Mouse (Mus musculus): ENCODE measurements around the gene Hdac9. TPM values are rescaled to one million over a fixed set of nuclear protein-coding genes. Genes with fewer than 3 reads are reported as not detected.

Gene Hdac9
- polyA plus RNA-seq, 1 experiment from 2014 or later, result 3.2 TPM

DNA sequence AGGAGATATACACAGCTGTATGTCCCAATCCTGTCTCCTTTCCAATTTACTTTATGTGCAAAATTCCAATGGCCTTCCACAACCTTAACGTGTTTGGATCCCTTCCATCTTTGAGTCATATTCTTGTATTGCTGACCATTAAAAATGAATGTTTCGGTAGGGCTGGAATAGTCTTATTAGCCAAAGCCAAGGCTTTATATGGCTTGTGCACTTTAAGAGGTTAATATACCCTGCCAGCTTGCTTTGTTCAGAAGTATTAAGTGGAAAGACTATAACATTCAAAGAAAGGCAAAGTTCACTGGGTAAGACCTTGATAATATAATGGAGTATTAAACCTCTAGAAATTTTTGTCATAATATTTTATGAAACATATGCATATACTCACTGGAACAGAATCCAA lies 491.4 kb downstream of the Hdac9 start:
- Histone ChIP-seq H3K4me3 (ENCODE audit: low read length) (no peak overlapping the region), H3K4me1 (ENCODE audit: control insufficient read depth, insufficient read depth, low read length) (no peaks in the 10 kb centered on the region), H3K9ac (ENCODE audit: low read depth, low read length) (no peak overlapping the region), H3K4me2 (ENCODE audit: low read depth, low read length) (no peak overlapping the region), H3K27ac (ENCODE audit: low read length) (no peak overlapping the region), H3K9me3 (ENCODE audit: control insufficient read depth, low read length) (no peaks in the 10 kb centered on the region), H3K36me3 (ENCODE audit: control insufficient read depth, insufficient read depth, low read length) (no peaks in the 10 kb centered on the region), H3K27me3 (replicated peaks; ENCODE audit: control insufficient read depth, insufficient read depth, low read length) (no peaks in the 10 kb centered on the region)
- ATAC-seq, result no peak
- 85% methylated on average over 2 of the region's 2 CpGs for WGBS

DNA sequence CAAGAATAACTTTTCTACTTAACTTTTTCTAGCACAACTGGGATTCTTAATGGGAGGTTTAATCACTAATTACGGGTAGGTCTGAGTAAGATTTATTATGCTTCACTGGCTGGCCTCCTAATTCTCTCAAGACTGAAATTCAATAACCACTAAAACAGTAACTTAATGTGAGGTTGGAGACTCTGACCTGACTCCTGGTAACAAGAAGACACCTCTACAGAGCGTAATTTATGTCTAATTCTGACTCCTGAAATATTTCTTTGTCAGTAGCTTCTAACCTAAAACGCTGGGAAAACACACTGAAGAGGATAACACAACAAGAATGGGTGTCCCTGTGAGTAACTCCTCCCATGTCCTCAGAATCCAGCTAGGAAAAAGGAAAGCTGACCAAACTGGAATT lies 508.8 kb downstream of the Hdac9 start:
- H3K4me1 ChIP-seq (ENCODE audit: control insufficient read depth, insufficient read depth, low read length), result no peaks in the 10 kb centered on the region
- ATAC-seq, result no peak
- H3K9ac ChIP-seq (ENCODE audit: low read depth, low read length), result no peak overlapping the region
- no peak overlapping the region for H3K27ac ChIP-seq (ENCODE audit: low read length)
- H3K4me3 ChIP-seq (ENCODE audit: low read length), result no peak overlapping the region
- H3K27me3 ChIP-seq (replicated peaks; ENCODE audit: control insufficient read depth, insufficient read depth, low read length), result no peaks in the 10 kb centered on the region
- no peak overlapping the region for H3K4me2 ChIP-seq (ENCODE audit: low read depth, low read length)
- WGBS, result 66% methylated on average over 3 of the region's 3 CpGs
- no peaks in the 10 kb centered on the region for H3K9me3 ChIP-seq (ENCODE audit: control insufficient read depth, low read length)
- H3K36me3 ChIP-seq (ENCODE audit: control insufficient read depth, insufficient read depth, low read length), result no peaks in the 10 kb centered on the region

DNA sequence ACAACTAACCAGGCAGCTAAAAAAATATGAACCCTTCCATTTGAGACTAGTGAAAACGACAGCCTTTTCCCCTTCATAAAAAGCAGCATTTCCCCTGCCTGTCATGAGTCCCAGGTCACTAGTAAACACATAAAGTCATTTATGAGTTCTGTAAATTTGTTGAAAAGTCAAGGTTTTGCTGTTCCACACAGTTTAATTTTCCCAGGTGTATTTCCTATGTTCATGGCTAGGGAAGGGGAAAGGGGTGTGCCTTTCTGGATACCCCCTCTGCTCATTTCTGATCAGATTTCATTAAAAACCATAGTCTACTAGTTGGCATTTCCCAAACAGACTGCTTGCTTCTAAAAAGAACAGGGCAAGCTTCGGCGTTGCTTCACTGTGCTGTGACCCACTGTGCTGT lies 509.8 kb downstream of the Hdac9 start:
- H3K27me3 ChIP-seq (replicated peaks; ENCODE audit: control insufficient read depth, insufficient read depth, low read length), result no peaks in the 10 kb centered on the region
- 72% methylated on average over 3 of the region's 3 CpGs for WGBS
- no peak overlapping the region for H3K27ac ChIP-seq (ENCODE audit: low read length)
- H3K4me3 ChIP-seq (ENCODE audit: low read length), result no peak overlapping the region
- no peak for ATAC-seq
- H3K36me3 ChIP-seq (ENCODE audit: control insufficient read depth, insufficient read depth, low read length), result no peaks in the 10 kb centered on the region
- no peak overlapping the region for H3K4me2 ChIP-seq (ENCODE audit: low read depth, low read length)
- no peaks in the 10 kb centered on the region for H3K4me1 ChIP-seq (ENCODE audit: control insufficient read depth, insufficient read depth, low read length)
- no peak overlapping the region for H3K9ac ChIP-seq (ENCODE audit: low read depth, low read length)
- no peaks in the 10 kb centered on the region for H3K9me3 ChIP-seq (ENCODE audit: control insufficient read depth, low read length)

DNA sequence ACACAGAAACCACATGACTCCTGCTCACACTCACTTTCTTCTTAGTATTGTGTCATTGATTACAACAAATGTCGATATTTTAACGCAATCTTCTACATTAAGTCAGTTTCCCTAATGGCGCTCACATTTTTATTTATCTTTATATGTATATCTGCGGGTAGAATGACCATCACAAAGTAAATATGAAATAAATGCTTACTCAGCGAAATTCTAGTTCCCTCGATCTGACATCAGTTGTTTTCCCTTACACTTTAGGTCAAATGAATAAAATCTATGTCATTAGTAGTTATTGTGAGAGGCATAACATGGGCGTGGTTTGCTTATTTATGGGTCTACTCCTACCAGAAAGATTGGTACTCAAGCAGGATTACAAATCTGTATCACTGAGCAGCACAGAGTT lies 514.8 kb downstream of the Hdac9 start:
- Histone ChIP-seq H3K27ac (ENCODE audit: low read length) (no peak overlapping the region), H3K4me3 (ENCODE audit: low read length) (no peak overlapping the region), H3K9me3 (ENCODE audit: control insufficient read depth, low read length) (no peaks in the 10 kb centered on the region), H3K4me2 (ENCODE audit: low read depth, low read length) (no peak overlapping the region), H3K9ac (ENCODE audit: low read depth, low read length) (no peak overlapping the region), H3K4me1 (ENCODE audit: control insufficient read depth, insufficient read depth, low read length) (no peaks in the 10 kb centered on the region), H3K27me3 (replicated peaks; ENCODE audit: control insufficient read depth, insufficient read depth, low read length) (no peaks in the 10 kb centered on the region), H3K36me3 (ENCODE audit: control insufficient read depth, insufficient read depth, low read length) (no peaks in the 10 kb centered on the region)
- no peak for ATAC-seq
- 91% methylated on average over 7 of the region's 7 CpGs for WGBS

DNA sequence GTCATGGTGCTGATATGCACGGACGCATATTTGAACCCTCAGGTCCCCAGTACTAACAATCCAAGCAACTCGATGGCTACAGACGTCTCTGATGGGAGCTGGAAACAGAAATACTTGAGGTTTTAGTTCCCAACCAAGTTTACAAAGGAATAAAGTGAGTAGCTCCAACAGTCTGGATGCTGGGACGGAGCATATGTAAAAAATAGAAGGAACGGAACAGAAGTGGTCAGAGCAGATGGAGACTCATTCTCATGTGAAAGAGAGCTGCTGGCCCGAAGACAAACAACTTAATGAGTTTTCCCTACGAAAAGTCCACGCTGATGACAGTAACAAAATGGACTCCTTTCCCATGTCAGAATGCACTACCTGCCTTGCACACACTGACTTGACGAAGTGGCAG lies 518.3 kb downstream of the Hdac9 start:
- Histone ChIP-seq H3K9me3 (ENCODE audit: control insufficient read depth, low read length) (no peaks in the 10 kb centered on the region), H3K27me3 (replicated peaks; ENCODE audit: control insufficient read depth, insufficient read depth, low read length) (no peaks in the 10 kb centered on the region), H3K4me2 (ENCODE audit: low read depth, low read length) (no peak overlapping the region), H3K9ac (ENCODE audit: low read depth, low read length) (no peak overlapping the region), H3K4me3 (ENCODE audit: low read length) (no peak overlapping the region), H3K36me3 (ENCODE audit: control insufficient read depth, insufficient read depth, low read length) (no peaks in the 10 kb centered on the region), H3K27ac (ENCODE audit: low read length) (no peak overlapping the region), H3K4me1 (ENCODE audit: control insufficient read depth, insufficient read depth, low read length) (no peaks in the 10 kb centered on the region)
- 91% methylated on average over 10 of the region's 10 CpGs for WGBS
- ATAC-seq, result no peak

DNA sequence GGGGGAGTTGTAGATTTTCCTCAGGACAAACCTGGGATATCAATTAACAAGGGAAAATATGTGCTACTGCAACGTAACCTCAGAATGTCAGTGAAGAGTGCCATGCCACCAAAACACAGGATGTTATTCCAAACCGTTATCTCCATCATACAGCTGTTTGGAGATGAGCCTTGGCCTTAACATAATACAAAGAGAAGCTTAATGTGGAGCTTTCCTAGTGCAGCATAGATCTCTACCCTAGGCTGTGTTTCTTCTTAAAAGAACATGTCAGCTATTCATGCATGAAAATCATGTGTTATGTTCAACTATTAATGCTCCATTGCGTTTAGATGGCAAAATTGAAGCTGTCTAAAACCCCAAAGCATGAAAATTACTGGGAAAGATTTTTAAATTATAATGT lies 522.6 kb downstream of the Hdac9 start:
- Histone ChIP-seq H3K9me3 (ENCODE audit: control insufficient read depth, low read length) (no peaks in the 10 kb centered on the region), H3K27me3 (replicated peaks; ENCODE audit: control insufficient read depth, insufficient read depth, low read length) (no peaks in the 10 kb centered on the region), H3K4me3 (ENCODE audit: low read length) (no peak overlapping the region), H3K9ac (ENCODE audit: low read depth, low read length) (no peak overlapping the region), H3K4me1 (ENCODE audit: control insufficient read depth, insufficient read depth, low read length) (no peaks in the 10 kb centered on the region), H3K36me3 (ENCODE audit: control insufficient read depth, insufficient read depth, low read length) (no peaks in the 10 kb centered on the region), H3K27ac (ENCODE audit: low read length) (no peak overlapping the region), H3K4me2 (ENCODE audit: low read depth, low read length) (no peak overlapping the region)
- 71% methylated on average over 3 of the region's 3 CpGs for WGBS
- ATAC-seq, result no peak

GRCm38 (mm10) chr12:34379681-34380080 lies 537.2 kb downstream of the Hdac9 start:
- no peaks in the 10 kb centered on the region for H3K4me1 ChIP-seq (ENCODE audit: control insufficient read depth, insufficient read depth, low read length)
- no peaks in the 10 kb centered on the region for H3K27me3 ChIP-seq (replicated peaks; ENCODE audit: control insufficient read depth, insufficient read depth, low read length)
- no peak overlapping the region for H3K27ac ChIP-seq (ENCODE audit: low read length)
- WGBS, result 83% methylated on average over 1 of the region's 1 CpGs
- no peak for ATAC-seq
- no peak overlapping the region for H3K4me2 ChIP-seq (ENCODE audit: low read depth, low read length)
- H3K9ac ChIP-seq (ENCODE audit: low read depth, low read length), result no peak overlapping the region
- no peaks in the 10 kb centered on the region for H3K36me3 ChIP-seq (ENCODE audit: control insufficient read depth, insufficient read depth, low read length)
- H3K9me3 ChIP-seq (ENCODE audit: control insufficient read depth, low read length), result no peaks in the 10 kb centered on the region
- H3K4me3 ChIP-seq (ENCODE audit: low read length), result no peak overlapping the region

DNA sequence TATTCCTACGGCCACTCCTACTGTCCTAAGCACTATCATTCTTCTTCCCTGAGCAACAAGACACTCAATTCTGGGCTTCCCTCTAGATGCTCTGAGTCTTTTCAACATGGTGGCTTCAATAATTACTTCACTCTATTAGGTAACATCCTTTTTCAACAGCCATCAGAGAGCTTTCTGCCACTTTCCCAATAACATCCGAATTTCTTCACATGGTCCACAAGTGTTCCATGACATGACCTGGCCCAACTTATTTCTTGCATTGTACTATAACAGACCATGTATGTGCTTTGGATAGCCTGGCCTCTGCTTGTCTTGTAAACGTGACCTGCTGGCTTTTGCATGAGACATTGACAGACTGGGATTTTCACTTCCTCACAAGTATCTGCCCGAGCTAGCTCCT lies 538.3 kb downstream of the Hdac9 start:
- Histone ChIP-seq H3K27me3 (replicated peaks; ENCODE audit: control insufficient read depth, insufficient read depth, low read length) (no peaks in the 10 kb centered on the region), H3K27ac (ENCODE audit: low read length) (no peak overlapping the region), H3K36me3 (ENCODE audit: control insufficient read depth, insufficient read depth, low read length) (no peaks in the 10 kb centered on the region), H3K4me3 (ENCODE audit: low read length) (no peak overlapping the region), H3K4me2 (ENCODE audit: low read depth, low read length) (no peak overlapping the region), H3K9me3 (ENCODE audit: control insufficient read depth, low read length) (no peaks in the 10 kb centered on the region), H3K4me1 (ENCODE audit: control insufficient read depth, insufficient read depth, low read length) (no peaks in the 10 kb centered on the region), H3K9ac (ENCODE audit: low read depth, low read length) (no peak overlapping the region)
- no peak for ATAC-seq
- WGBS, result 85% methylated on average over 4 of the region's 4 CpGs

GRCm38 (mm10) chr12:34351906-34352305 lies 565.0 kb downstream of the Hdac9 start:
- Histone ChIP-seq H3K36me3 (ENCODE audit: control insufficient read depth, insufficient read depth, low read length) (no peaks in the 10 kb centered on the region), H3K4me3 (ENCODE audit: low read length) (no peak overlapping the region), H3K9me3 (ENCODE audit: control insufficient read depth, low read length) (no peaks in the 10 kb centered on the region), H3K4me1 (ENCODE audit: control insufficient read depth, insufficient read depth, low read length) (no peaks in the 10 kb centered on the region), H3K27me3 (replicated peaks; ENCODE audit: control insufficient read depth, insufficient read depth, low read length) (no peaks in the 10 kb centered on the region), H3K27ac (ENCODE audit: low read length) (no peak overlapping the region), H3K4me2 (ENCODE audit: low read depth, low read length) (no peak overlapping the region), H3K9ac (ENCODE audit: low read depth, low read length) (no peak overlapping the region)
- no peak for ATAC-seq
- 18% methylated on average over 6 of the region's 6 CpGs for WGBS

DNA sequence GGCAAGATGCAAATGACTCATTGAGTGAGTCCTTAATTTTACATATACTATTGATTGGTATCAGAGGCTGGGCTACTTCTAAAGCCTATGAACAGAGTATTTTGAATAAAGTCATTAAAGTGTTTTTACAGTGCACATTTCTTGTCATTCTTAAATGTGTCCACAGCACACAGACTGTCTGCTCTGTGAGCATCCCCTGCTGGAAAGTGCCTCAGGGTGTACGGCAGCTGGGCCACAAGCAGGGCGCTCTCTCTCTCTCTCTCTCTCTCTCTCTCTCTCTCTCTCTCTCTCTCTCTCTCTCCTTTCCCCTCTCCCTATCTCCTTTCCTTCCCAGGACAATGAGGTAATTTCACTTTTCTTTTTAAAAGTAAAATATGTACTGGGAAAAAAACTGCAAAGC lies 569.4 kb downstream of the Hdac9 start:
- H3K27ac ChIP-seq (ENCODE audit: low read length), result no peak overlapping the region

More for the DNA sequence above, 569.4 kb downstream of the Hdac9 start:
- Histone ChIP-seq H3K4me1 (ENCODE audit: control insufficient read depth, insufficient read depth, low read length) (no peaks in the 10 kb centered on the region), H3K9ac (ENCODE audit: low read depth, low read length) (no peak overlapping the region), H3K27me3 (replicated peaks; ENCODE audit: control insufficient read depth, insufficient read depth, low read length) (no peaks in the 10 kb centered on the region), H3K9me3 (ENCODE audit: control insufficient read depth, low read length) (no peaks in the 10 kb centered on the region), H3K4me3 (ENCODE audit: low read length) (no peak overlapping the region), H3K4me2 (ENCODE audit: low read depth, low read length) (no peak overlapping the region), H3K36me3 (ENCODE audit: control insufficient read depth, insufficient read depth, low read length) (no peaks in the 10 kb centered on the region)
- 74% methylated on average over 2 of the region's 2 CpGs for WGBS
- no peak for ATAC-seq

Measured in intestine, embryonic 16.5 days (tissue).